Mouse (Mus musculus) adrenal gland (tissue): Measurements from ENCODE around the gene Fam120b.

Source experiments
- intact Hi-C: fragments of 180-260 bp; cut with DNase I; formaldehyde crosslinking; loops from one replicate; pipeline ENCODE4 v1.15.1; 2025
- long read RNA-seq, 2 experiments: library from polyadenylated mRNA; unstranded; transcript quantifications; one replicate each; pipeline ENCODE4 v2.0.0; 2020; ENCODE audit warnings: borderline replicate concordance in 1 of 2; ENCODE audit not compliant: insufficient replicate concordance in 1 of 2

Fam120b gene
- long read RNA-seq, experiment 1, full-length matches to known transcripts, result 10 of 29 reads
- long read RNA-seq, experiment 1, partial matches to known transcripts, result 13 of 29 reads
- long read RNA-seq, experiment 1, other reads (novel, unspliced or antisense), result 6 of 29 reads
- long read RNA-seq, experiment 2, full-length matches to known transcripts, result 12 of 37 reads
- long read RNA-seq, experiment 2, partial matches to known transcripts, result 14 of 37 reads
- long read RNA-seq, experiment 2, other reads (novel, unspliced or antisense), result 11 of 37 reads

DNA sequence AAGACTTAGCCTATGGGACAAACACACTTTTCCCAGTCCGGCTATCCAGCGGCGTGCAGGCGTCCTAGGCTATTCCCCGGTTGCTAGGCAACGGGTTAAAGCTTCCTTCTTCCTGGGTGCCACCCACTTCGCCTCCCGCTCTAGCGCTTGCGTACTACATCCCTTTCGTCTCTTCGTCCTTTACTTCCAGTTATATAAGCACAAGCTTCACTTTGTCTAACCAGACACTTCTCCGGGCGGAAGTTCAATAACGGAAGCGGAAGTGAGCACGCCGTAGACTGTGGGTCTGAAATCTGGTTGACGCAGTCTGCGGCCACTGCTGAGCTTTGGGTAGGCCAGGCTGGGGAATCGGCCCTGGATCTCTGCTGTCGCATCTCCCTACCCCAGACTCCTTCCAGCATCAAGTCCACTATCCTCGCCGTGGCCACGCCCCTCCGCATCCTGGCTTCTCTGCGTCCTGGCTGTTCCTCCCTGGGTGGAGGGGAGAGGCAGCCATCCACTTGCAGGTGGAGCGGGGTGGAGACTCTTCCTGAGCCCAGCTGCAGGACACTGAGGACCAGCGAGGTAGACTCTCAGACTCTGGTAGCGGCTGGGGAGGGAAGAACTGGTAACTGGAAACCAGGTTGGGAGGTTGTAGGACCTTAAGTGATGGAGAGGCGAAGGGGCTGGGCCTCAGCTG is at the start of gene Fam120b:
TSS of gene Fam120b (plus strand) at position 206 of the 679 bp plus-strand sequence.
- intact Hi-C loops, result no loop called here

DNA sequence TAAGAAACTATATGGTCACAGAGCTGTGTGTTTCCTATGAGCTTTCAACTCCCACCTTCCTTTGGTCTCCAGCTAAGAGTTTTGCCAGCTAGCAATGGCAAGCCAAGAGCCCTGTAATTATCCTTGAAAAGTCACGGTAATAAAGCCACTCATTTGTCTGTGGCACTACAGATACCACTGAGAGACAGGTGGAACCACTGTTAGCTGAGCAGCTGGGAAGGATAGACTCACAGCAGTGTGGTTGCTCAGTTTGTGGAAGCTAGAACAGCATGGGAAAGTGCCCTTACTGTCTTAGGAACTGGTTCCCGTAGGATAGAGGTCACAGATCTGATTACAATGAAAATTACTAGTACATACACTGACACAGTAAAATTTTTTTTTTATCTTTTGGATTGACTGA is 45.9 kb upstream of the Fam120b start:
- intact Hi-C loops, result no loop called here

DNA sequence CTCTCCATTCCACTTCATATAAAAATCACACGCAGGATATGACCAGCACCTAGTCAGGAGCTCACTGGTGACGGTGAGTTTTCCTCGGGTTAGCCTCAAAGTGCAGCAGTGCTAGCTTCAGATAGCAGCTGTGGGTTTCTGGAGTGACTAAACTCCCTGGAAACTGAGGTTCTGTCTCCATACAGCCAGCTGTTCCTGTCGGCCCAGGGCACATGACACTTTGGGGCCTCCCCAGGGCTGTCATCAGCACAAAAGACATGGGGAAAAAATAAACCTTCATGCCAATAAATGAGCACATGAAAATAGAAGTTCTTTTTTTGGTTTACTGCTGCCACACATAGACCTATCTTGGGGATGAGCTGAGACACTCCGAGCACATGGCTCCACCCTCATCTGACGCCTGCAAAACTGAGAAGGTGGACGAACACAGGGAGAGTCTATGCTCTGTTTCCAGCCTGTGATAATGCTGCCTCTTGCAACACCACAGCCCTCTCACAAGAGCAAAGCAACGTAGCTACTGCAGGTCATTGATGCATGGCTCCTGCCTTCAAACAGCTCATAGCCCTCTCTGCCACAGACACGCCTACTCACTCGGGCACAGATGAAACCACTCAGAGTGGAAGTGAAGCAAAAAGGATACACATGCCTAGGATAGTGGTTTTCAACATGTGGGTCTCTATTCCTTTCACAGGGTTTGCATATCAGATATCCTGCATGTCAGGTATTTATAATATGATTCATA is 43.0 kb upstream of the Fam120b start:
- intact Hi-C loops, result no loop called here

DNA sequence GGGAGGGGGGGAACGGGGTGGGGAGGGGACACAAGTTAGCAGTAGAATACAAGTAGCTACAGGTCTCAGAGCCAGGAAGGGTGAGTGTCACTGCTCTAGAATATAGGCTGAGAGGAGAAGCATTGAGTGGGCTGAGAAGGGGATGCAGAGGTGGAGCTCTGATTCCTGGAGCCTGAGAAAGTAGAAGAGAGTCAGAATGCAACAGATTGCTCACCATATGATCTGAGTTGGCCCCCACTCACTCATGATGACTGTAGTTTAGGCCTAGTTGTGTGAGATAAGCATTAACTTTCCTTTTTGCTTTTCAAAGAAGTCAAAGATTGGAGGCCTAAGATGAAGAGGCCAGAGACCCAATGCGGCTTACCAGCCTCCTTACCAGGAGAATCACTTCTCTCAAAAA is 42.0 kb upstream of the Fam120b start:
- intact Hi-C loops, result no loop called here

DNA sequence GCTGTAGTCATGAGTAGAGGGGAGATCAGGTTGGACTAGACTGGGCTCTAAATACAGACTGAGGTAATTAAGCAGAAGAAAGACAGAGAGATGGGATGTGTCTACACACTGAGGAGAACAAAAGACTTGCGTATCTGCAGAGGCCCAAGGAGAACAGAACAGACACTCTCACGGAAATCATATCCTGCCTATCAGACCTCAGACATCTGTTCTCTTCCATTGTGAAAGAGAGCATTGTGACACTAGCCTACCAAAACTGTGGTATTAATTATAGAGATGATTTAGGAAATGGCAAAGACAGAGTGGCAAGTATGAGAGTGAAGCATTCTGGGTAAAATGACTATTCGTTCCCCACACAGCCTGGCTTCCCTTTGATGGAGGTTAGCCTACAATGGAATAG is 40.9 kb upstream of the Fam120b start:
- intact Hi-C loops, result no loop called here

DNA sequence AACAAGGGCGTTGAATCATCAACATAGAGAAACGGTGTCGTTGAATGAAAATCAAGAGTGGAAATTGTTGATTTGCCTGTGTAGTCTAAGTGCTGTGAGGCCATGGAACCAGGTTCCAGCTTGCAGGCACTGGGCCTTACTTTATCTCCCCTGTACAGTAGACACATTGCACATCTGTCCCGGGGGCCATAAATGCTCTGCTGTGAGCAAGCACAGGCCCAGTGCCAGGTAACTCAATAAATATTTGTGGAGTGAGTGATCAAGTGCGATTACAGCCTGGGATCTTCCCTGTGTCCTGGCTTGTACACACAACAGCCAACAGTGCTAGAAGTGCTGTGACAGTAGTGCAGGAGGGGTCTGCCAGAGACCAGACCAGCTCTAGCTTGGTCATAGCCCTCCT is 39.5 kb upstream of the Fam120b start:
- intact Hi-C loops, result no loop called here

DNA sequence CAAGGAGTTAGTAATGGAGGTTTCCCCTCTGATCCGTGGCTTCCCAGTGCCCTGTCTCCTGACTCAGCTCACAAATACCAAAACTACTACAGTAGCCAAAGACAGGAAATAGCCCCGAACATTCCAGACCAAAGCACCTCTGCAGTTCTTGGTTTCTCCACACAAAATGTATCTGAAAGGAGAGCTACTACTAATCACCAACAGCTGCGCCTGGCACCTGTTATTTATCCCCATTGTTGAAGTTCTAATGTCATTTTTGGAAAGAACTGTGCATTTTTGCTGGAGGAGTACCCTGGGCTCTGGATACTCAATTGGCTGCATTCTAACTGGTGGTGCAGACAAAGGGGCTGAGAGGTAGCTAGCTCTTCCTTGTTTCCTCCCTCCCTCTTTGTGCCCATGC is 38.9 kb upstream of the Fam120b start:
- intact Hi-C loops, result no loop called here

DNA sequence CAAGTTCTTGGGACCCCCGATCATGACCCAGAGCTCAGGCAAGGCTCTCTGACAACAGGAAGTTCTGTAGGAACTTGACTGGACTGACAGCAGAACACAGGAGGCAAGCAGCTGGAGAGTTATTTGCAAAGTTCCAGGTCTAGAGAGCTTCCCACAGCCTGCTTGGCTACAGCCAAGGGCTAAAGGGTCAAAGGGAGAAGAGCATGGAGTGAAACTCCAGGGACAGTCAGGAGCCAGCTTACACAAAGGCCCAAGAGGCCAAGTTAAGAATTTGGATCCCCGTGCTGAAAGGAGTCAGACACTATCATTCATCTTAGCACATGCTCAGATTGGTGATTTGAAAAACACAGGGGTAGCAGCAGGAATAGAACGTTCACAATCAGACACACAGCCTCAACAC is 32.3 kb upstream of the Fam120b start:
- intact Hi-C loops, result no loop called here

DNA sequence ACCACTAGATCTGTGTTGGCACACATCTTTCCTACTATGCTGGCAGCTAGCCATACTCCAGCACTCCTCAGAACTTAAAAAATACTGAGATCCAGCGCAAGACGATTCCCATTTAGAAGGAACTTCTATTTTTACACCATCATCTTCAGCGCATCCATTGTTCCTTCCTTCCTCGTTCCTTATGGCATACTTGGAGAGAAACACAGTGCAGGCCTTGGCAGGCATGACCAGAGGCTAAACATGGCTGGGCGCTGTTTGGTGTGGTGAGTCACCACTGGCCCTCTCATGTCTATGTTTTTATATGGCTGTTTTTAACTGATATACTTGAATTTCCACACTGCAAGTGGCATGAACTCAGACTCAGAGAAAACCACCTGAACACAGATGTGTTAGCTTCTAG is 30.4 kb upstream of the Fam120b start:
- intact Hi-C loops, result no loop called here

DNA sequence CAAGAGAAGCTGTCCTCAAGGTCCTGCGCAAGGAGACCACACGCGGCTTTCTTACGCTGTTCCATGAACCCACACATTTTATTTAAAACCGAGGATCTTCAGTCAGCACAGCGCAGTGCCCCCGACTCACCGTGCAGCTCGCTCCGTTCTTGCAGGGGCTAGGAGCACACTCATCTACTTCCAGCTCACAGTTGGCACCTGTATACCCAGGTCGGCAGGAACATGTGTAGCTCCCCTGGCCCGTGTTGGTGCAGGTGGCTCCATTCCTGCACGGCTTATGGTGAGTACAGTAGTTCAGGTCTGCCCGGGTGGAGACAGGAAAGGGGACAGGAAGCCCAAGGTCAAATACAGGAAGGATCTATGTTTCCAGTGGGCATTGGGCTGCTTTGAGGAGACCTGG is 25.6 kb upstream of the Fam120b start:
- intact Hi-C loops, result no loop called here

DNA sequence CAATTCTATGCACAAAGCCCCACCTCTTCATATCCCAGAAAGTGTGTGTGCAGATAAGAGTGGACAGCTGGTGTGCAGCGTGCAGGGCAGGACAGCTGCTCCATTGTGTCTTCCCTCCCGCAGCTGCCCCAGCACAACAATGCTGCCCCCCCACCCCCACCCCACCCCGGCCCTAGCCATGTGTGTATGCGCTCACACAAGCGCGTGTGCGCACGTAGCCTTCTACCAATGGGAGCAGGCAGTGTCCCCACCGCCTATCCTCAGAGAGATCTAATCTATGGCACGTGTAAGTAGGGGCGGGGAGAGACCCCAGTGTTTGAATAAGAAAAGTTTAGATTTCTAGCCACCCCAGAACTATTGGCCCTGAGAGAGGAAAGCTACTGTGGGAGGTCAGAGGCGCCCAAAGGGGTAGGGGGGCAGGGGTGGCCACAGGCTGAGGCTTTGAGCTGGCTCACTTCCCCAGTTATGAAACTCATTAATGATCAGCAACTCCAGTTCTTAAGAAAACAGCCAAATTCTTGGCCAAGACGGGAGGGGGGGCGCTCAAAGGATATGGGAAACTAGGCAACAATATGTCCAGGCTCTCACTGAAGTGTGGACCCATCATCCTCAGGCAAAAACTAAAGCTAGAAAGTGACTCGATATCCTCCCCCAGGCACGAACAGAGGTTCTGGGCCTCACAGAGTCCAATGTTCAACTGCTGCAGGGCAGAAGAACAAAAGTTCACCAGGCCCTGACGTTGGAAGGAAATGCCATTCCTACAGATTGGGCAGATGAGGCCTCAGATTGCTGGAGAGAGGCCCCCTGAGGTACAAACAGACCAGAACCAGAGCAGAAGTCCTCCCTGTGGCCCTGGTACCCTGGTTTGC is 23.8 kb upstream of the Fam120b start:
- intact Hi-C loops, result no loop called here

DNA sequence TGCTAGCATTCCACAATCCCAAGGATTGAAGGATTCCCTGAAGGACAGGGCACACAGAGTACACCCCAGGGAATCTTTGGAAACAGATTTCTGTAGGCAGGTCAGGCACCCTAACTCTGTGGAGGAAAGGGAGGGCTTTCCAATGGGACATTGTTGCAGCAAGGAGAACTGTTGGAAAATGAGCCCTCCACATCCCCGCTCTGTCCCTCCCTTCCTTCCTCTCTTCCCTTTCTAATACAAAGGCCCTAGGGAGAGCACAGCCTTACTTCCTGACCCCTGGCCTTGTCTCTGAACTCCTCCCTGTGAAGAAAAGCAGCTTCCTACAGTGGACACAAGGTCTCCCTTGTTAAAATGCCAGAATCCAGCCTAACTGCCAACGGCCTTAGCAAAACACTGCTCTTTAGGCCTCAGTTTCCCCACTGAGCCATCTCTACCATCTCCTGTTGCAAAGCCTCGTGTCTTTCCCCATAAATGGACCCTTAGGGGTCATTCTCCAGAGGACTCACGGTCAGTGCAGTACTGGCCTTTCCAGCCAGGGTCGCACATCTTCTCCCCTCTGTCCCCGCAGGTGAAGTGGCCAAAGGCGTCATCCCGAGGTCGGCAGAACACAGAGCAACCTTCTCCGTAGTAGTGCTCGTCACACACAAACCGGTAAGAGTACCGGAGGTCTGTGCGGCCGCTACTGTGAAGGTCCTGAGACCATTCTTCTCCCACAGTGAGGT is 22.9 kb upstream of the Fam120b start:
- intact Hi-C loops, result no loop called here

DNA sequence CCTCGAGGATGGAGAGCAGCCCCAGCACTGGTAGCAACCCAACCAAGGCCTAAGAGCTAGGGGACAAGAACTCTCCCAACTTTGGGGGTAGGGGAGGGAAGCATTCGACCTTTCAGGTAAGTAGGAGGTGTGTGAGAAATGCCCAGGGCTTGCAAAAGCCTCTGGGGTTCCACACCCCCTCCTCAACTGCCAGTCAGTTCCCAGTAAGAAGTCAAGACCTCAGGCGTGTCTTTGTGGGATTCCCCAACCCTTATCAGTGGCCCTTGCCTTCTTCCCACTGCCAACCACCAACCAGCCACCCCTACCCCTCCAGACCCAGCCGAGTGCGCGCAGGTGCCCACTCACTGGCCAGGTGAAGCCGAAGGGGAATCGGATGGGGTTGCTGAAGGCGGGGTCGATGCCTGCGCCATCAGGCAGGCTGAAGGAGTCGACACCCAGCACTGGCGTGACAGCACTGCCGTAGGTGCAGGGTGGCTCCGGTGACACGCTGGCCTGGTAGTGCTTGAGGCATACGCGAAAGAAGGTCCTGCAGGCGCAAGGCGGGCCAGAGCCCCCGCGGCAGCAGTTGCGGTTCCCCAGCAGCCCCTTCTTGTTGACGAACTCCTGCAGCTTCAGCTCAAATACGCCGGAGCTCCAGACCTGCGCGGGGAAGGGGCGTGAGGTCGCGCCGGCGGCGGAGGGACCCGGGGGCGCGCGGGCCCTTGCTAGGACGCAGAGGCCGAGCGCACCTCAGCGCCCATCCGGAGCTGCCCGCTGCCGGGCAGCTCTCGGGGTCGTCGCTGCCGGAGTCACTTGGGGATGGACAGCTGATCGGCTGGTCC is 21.5 kb upstream of the Fam120b start:
- intact Hi-C loops, result loop anchor here (5.0 kb wide), 2 partner anchors 77 to 182 kb away; no protein-coding TSS in a partner anchor

DNA sequence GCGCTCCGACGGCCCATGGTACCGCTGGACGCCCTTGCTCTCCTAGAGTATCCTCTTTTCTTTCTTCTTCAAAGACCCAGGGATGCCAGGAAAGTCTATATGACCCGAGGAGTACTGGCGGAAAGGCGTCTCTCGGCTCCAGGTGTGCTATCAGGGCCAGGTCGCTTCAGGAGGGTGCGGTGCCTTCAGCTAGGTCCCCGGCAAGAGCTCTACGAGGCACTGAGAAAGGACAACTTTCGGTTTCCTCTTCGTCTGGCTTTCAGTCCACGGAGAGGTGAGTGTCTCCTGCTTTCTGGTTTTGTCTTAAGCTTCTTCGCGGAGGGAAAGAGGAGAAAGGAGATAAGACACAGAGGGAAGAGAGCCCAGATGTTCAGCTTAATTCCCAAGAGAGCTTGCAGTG is 20.8 kb upstream of the Fam120b start:
- intact Hi-C loops, result loop anchor here (5.0 kb wide), 2 partner anchors 78 to 183 kb away; no protein-coding TSS in a partner anchor

DNA sequence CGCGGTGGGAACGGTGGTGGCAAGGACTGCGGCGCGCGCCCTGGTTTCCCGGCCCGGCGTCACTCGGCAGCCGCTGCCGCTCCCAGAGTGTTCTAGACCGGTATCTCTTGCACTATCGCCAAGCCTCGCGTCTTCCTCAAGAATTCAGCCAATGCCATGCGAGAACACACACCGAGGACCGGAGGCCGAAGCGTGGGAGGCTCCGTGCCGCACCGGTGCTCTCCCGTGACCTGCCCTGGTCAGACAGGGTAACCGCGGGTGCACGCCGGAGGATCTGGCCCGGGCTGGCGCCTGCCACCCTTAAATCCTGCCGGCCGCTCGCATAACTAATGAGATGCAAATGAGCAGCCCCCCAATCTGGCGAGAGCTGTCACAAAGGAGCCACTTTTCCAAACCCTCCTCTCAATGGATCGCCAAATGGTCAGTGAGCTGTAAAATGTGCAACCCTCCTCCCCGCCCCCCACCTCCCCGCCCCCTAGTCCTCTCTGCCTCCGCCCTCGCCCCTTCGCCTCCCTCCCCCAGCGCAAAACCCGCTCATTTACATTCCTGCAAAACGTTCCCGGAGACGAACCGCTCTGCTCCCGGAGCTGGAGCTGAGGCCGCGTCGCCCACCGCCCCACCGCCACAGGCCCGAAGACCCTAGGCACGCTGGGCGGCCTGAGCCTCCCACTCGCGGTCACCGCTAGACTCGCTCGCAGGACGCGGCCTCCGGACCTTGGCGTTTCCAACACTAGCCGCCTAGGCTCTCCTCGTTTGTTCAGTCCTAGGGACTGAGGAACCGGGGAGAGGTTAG is 20.1 kb upstream of the Fam120b start:
- intact Hi-C loops, result loop anchor here (5.0 kb wide), 2 partner anchors 79 to 184 kb away; no protein-coding TSS in a partner anchor

DNA sequence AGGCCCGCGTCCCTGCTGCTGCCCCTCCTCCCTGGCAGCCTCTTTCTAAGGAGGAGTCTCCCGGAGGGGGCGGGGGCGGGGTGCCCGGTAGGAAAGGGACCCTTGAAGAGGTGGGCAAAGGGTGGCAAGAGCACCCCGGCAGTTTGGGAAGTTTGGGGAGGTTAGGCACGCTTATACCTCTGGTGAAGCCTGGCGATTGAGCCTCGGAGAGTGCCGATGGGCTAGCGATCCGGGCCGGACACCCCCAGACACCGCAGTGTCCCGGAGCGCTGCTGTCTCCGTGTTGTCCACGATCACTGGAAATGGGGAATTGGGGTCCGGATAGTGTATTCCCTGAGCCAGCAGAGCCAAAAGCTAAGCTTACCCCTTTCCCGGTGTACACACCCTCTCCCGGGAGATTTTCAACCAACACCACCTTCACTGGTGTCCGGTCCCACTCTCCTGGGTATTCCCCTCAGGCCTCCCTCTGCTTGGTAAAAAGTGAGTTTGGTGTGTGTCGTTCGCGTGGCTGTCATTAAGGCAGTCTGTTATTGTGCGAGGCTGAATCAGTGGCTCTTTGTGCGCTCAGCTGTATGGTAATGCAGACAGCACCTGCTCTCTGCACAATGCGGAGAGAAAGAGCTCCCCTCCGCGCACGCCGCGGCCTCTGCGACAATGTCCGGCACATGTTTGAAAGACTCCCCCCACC is 19.4 kb upstream of the Fam120b start, which contains the start of gene Dll1:
TSS of gene Dll1 (minus strand) at position 379 of the 688 bp plus-strand sequence.
- intact Hi-C loops, result loop anchor here (5.0 kb wide), 2 partner anchors 79 to 184 kb away; no protein-coding TSS in a partner anchor

DNA sequence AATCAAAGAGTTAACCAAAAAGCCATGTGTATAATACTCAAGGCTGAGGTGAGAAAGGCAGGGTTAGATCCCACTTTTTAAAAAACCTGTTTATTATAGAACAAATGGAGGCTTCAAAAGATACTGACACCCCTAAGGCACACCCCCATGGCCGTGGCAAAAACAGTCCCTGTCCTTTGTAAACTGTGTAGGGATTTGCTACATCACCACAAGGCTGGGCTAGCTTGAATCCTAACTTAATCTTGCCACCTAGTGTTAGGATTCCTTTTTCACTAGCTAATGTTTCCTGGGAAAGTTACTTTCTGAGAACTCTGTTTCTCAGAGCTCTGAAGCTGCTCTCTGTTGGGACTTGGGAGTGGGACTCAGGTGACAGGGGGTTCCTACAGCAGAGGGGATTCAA is 18.1 kb upstream of the Fam120b start:
- intact Hi-C loops, result loop anchor here (1.0 to 5.0 kb wide), 3 partner anchors 81 to 312 kb away; no protein-coding TSS in a partner anchor
